Mouse (Mus musculus) cerebellum, adult 9-10 months (tissue): ENCODE data around the gene Cycs.
"Not testable (repeated sequence)": the region's sequence is repeated elsewhere in the genome, so short reads cannot be mapped to it uniquely, and the experiment has no call there.

Experiments
- DNase-seq: peaks from one replicate; pipeline ENCODE4 v3.0.0; 2022

Gene Cycs

DNA sequence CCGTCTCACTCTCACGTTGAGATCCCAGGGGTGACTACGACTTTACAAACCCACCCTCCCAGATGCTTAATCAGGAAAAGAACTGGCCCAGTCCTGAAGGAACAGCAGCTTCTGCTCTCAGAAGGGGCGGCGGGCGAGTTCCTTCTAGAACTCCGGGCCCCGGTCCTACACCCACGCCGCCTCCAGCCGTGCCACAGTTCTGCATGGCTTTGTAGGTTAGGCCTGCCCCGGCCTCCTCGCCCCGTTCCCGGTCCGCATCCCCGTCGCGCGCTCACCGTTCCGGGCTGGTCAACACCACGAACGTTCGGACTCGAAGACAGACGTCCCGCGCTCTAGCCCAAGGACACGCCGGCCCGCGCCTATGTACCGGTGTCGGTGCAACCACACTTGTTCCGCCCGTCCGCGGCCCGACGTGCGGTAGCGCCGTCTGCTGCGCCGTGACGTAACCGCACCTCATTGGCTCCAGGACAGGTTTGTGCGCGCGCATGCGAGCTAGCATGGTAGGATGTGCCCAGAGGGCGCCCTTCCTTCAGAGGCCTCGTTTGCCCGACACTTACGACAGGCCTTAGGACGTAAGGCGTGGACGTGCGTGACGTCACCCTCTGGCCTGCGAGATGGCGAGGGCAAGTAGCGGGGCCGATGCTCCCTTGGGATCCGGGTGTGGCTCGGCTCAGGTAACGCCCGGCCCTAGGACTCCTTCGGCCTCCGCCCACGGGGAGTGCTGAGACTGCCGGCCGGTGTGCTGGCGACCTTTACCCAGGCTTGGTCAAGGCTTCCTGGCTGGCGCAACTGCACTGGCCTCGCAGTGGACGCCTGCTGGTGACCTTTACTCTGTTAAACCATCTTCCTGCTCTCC lies at the start of gene Cycs:
Gene Cycs (minus strand): TSS at position 398 of the 856 bp plus-strand sequence.
- peak; percentile 100 for DNase-seq

GRCm38 (mm10) chr6:50601620-50602019 lies 35.3 kb upstream of the Cycs start:
- DNase-seq = no peak

DNA sequence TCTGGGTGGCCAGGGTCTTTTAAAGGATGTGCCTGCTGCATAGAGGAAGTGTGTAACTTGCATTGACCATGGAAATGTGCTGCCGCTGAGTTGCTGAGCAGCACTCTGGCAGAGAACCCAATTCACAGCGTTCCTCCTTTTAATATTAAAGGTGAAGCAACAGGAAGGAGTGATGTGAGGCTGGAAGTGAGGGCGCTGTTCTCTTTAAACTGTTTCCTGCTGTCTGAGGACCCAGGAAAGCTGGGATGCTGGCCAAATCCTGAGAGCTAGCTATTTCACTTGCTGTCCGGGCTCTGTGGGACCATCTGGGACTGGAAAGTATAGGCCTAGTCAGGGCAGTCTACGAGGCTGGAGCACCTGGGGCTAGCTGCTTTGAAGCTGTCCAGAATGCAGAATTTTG lies 32.2 kb upstream of the Cycs start:
- peak; percentile 66 for DNase-seq

DNA sequence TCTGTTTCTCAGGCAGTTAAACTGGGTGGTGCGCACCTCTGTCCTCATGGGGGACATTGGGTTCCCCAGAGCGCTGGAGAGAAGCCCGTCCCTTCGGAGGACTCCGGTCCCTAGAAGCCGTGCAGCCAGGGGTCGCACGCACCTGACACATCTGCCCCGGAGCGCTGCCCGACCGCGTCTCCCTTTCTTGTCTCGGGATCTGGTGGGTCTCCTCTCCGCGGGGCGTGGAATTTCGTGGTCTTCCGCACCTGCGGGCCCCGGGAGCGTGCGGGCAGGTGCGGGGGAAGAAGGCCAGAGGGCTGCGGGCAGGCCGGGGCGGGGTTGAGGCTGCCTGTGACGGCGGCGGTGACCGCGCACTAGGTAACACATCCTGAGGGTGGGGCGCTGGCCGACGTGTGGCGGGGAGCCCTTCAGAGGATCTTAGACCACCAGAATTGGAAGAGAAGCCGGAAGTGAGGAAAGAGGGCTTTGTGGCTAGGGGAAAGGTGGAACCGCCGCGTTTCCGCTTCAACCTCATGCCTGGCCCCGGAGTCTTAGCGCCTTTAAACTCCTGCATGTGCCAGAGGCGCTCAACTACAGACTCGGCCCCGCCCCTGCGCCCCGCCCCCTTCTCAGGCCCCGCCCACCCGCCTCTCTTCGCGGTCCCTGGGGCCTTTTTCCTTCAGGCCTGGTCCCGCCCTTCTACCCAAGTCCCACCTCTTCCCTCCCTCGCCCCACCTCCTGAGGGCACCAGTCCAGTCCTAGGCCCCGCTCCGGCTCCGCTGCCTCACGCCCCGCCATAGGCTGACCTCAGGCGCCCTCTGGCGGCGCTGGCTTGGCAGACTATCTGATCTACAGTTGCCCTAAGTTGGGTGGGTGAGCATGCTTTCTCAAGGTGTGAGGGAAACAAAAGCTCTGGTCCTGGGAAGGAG lies 30.2 kb upstream of the Cycs start, which contains the start of gene 4921507P07Rik:
Gene 4921507P07Rik (minus strand): TSS at position 332 of the 911 bp plus-strand sequence.
- peak; percentile 97 for DNase-seq

- no peak for DNase-seq
Observed at GRCm38 (mm10) chr6:50594372-50594771, 28.0 kb upstream of the Cycs start.

DNA sequence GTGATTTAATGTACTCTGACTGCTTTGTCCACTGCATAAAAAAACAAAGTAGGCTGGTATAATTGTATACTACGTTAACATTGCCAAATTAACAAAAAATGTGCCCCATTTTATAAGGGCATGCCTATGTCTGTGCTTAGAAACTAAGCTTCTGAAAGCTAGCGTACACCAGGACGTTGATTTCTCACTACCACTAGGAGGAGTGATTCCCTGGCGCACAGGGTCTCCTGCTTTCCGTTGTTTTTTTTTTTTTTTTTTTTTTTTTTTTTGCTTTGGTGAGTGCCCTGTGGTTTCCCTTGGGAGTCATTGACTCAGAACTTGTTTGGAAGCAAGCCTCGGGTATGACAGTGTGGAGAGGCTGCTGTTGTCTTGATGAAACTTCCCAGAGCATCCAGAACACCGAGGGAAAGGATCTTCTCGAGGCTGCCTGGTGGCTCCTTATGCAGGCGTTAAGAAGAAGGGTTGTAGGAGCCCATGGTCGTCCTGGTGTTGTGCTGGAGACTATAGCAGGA lies 27.1 kb upstream of the Cycs start:
- DNase-seq = no peak

GRCm38 (mm10) chr6:50590234-50590633 lies 23.9 kb upstream of the Cycs start:
- no peak for DNase-seq

DNA sequence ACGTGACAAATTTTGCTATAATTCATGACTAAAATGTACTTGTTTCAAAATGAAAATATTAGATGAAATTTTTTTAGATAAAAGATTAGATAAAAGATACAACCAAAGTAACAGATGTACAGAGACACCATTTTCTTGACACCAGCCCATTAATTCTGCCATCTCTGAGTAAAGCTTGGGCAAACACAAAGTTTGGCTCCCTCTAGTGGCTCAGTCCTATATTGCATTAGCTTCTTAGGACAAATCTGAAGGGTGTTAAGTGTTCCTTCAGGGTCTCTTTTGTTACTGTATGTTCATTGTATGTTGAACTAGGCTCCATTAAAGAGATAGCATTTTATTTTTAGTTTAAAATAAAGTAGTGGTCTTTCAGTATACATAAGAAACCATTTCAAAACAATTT lies 21.9 kb upstream of the Cycs start:
- DNase-seq = peak; percentile 83

GRCm38 (mm10) chr6:50587412-50587811 lies 21.1 kb upstream of the Cycs start:
- DNase-seq = no peak

GRCm38 (mm10) chr6:50586316-50586715 lies 20.0 kb upstream of the Cycs start:
- DNase-seq = no peak

- DNase-seq = no peak
Observed at GRCm38 (mm10) chr6:50585733-50586132, 19.4 kb upstream of the Cycs start.

GRCm38 (mm10) chr6:50571661-50572060 lies 5.3 kb upstream of the Cycs start:
- DNase-seq = no peak

GRCm38 (mm10) chr6:50566997-50567255 lies 588 bp upstream of the Cycs start:
- no peak for DNase-seq

DNA sequence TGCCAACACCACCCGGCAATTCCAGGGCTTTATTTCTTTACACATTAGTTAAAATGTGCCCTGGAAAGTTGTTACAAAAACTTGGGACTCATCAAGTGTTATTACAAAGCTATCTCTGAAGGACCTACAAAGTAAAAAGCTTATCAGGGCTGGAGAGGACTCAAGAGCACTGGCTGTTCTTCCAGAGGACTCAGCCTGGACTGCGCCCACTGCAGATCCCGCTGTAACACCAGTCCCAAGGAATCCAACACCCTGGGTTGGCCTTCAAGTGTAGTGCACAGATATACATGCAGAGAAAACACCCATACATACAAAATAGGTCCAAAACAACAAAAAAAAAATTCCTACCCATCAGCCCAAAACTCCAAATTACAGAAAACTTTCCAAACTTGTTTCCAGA lies 2.7 kb downstream of the Cycs start:
- DNase-seq = no peak

DNA sequence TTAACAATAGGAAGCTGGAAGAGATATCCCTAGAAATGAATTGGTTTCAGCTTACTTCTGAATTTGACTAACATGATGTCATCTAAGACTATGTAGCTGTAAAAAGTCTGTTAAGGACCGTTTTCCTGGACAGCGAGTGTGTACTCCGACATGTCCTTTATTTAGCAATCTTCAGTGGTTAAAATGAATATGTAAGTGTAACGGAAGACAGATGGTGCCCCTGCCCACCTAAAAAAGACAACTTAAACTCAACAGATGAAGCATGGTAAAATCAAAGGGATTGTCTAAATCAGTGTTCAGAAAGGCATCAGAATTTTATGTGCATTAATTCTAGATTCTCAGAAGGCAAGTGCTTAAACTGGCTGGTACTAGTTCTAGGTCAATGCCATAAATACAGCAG lies 3.9 kb downstream of the Cycs start:
- DNase-seq = no peak

DNA sequence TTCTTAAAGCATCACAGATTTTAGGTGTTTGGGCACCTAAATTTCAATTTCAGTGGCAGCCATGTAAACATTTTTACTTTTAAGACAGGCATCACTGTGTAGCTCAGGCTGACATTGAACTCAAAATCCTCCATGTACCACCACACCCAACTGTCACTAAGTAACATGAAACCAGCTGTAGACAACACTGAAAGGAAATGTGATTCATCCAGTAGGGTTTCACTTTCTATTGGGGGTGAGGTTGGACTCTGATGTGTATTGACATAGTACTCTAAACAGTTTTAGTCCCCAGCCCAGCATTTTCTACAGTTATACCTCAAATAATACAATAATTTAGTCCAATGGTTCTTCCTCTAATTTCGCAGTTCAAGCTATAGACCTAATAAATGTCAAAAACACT lies 5.6 kb downstream of the Cycs start:
- no peak for DNase-seq

GRCm38 (mm10) chr6:50558877-50559276 lies 7.5 kb downstream of the Cycs start:
- DNase-seq = no peak

DNA sequence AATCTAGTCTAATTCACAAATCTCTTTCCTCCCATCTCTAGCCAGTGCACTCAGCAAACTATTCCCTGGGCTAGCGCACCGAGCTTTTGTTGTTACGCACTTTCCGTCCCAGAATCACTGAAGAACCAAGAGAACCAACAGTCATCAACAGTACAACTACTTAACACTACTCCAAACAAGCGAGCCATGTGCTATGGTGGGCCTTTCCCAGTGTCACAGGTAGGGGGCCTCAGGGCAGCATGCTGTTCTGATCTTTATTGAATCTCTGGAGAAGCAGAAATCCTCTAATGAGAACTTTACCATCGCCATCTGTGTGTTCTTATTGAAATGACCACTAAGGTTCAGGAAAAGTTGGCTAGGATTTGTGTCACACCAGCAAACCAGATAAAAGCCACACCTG lies 8.8 kb downstream of the Cycs start:
- no peak for DNase-seq

DNA sequence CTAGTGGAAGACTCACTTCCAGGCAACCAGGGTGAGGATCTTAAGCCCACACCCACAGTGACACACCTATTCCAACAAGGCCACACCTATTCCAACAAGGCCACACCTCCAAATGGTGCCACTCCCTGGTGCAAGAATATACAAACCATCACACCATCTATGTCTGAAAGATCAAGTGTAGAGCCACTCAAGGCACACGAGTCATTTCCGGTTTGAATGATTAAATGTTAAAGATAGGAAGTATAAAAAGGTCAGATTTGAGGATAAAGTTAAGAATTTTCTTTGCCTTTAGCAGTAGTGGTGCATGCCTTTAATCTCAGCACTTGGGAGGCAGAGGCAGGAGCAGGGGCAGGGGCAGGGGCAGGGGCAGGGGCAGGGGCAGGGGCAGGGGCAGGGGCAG lies 12.1 kb downstream of the Cycs start:
- not testable (repeated sequence) for DNase-seq

DNA sequence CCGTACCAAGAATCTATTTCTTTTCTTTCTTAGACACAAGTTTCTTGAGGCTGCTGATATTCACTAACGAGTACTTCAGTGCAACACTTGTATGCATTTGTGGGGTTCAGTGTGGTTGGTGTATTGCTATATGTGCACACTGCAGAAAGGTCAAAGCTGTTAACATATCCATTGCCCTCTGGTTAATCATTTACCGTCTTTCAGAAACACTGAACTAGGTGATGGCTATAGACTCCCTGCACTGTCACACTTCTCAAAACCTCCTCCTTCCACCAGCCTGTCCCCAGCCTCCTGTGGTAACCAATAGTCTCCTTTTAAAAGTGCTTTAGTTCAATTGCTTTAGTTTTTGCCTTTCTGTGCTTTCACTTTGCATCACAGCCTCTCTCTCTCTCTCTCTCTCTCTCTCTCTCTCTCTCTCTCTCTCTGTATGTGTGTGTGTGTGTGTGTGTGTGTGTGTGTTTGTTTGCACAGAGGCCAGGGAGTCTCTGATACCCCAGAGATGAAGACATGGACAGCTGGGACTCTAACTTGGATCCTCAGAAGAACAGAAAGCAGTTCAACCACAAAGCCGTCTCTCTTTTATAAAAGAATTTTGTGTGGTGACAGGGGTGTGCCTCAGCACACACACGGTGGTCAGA lies 13.3 kb downstream of the Cycs start:
- no peak for DNase-seq

- no peak for DNase-seq
Observed at GRCm38 (mm10) chr6:50549791-50550190, 16.5 kb downstream of the Cycs start.

- no peak for DNase-seq
Observed at GRCm38 (mm10) chr6:50549051-50549450, 17.3 kb downstream of the Cycs start.

- peak; percentile 50 for DNase-seq
Observed at GRCm38 (mm10) chr6:50545412-50546043, 20.8 kb downstream of the Cycs start.
